Mouse (Mus musculus) layer of hippocampus, adult 9-11 months (tissue): ENCODE results near the gene Pbld2.
"Not testable (repeated sequence)": the region's sequence is repeated elsewhere in the genome, so short reads cannot be mapped to it uniquely, and the experiment has no call there.

ENCODE experiments used
- DNase-seq: peaks from one replicate; pipeline ENCODE4 v3.0.0; 2022

The Pbld2 gene

GRCm38 (mm10) chr10:63026156-63026794 lies 2.2 kb downstream of the Pbld2 start:
- DNase-seq, result peak; percentile 53

DNA sequence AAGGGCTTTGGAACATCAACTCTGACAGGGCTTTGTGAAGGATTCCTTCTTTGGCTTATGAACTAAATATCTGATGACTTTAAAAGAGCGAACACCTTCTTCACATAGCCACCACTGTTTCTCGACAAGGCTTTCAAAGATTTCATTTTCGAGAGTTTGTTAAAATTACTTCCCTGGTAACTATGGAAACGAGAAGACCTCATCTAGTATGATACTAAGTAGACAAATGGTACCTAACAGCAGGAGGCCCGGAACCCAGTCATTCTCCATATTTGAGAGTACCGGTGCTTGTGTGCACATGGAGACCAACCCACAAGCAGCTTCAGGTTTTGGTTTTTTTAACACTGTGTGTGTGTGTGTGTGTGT lies 2.7 kb downstream of the Pbld2 start:
- DNase-seq, result peak; percentile 67

DNA sequence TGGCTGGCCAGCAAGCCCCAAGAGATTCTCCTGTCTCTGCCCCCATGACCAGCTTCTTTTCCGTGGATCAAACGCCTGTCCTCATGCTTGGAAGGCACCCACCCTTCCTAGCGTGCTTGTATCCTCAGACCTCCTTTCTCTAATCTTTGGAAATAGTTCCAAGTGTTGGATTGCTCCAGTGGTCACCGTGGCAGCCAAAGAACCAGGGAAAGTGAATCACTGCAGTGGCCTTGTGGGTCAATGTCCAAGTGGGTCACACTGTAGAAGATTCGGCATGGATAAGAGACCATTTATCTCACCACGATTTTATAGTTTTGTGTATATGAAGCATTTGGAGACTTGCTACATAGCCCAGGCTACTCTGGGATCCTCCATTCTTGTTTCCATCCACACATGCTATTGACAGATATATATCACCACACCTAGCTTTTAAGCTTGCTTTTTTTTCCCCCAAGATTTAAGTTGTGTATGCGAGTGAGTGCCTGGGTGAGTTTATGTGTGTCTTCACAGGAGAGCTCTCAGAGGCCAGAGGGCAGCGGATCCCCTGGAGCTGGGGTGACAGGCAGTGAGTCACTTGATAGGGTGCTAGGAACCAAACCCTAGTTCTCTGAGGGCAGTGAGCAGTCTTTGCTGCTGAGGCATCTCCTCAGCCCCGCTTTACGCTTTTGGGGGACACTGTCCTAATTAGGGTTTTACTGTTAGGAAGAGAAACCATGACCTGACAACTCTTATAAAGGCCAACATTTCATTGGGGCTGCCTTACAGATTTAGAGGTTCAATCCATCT lies 3.5 kb downstream of the Pbld2 start:
- no peak for DNase-seq

DNA sequence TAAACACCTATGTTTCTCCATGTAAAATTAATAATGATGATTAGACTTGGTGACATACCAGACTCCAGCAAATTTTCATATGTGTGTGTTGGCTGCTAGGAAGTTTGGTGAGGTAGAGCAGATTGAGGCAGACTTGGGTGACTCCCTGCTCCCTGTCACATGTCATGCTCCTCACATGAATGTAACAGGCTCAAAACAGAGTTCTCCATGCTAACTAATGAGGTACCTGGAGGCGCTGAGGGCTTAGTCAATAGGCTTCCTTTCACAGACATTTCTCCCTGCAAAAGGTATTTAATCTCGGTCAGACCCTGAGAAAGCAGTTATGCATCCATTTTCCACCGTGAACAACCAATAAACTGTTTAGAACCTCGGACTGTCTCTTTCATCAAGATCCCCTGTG lies 4.3 kb downstream of the Pbld2 start:
- DNase-seq, result no peak

DNA sequence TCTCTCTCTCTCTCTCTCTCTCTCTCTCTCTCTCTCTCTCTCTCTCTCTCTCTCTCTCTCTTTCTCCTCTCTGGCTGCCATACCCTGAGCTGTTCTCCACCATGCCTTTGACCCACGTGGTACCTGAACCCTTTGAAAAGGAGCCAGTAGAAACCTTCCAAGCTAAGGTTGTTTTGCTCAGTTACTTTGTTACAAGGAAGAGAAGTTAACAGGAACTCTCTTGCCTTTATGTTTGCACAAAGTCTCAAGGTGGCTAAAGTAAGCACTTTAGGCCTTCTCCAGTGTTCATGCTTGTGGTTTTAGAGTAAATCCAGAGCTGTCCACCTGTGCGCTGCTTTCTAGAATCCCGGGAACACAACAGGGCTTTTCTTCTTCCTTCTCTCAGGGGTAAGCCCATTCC lies 8.2 kb downstream of the Pbld2 start:
- DNase-seq, result no peak

- no peak for DNase-seq
Measured at GRCm38 (mm10) chr10:63032956-63033355, 8.8 kb downstream of the Pbld2 start.

GRCm38 (mm10) chr10:63038571-63039320 lies 14.6 kb downstream of the Pbld2 start:
- no peak for DNase-seq

- no peak for DNase-seq
Measured at GRCm38 (mm10) chr10:63039867-63040628, 15.9 kb downstream of the Pbld2 start.

DNA sequence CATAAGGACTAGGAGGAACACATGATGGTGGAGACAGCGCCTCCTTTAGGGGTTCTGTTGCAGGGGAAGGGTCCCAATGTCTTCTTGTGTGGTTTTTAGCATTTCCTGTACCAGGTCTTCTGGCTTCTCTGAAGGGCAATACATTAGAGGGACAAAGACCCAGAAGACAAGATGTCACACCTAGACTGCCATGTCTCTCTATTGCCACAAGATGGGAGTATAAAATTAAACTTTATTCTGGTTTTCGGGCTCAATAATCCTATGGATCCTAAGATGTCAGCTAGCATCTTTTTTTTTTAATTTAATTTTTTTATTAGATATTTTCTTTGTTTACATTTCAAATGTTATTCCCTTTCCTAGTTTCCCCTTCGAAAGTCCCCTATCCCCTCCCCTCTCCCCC lies 19.0 kb downstream of the Pbld2 start:
- no peak for DNase-seq

DNA sequence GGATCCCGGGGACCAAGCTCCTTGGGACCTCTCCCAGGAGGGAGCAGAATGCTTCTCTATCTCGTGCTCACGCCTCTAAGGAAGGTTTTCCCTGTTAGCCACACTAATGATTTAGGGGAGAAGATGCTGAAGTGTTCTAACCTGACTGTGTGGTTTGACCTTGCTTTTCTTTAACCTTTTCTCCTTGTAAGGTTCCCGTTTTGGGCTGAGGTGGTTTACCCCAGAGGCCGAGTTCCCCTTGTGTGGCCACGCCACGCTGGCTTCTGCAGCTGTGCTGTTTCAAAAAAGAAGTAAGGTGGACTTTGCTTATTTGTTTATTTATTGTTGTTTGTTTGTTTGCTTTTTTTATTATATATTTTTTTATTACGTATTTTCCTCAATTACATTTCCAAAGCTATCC lies 23.6 kb downstream of the Pbld2 start:
- DNase-seq, result no peak

DNA sequence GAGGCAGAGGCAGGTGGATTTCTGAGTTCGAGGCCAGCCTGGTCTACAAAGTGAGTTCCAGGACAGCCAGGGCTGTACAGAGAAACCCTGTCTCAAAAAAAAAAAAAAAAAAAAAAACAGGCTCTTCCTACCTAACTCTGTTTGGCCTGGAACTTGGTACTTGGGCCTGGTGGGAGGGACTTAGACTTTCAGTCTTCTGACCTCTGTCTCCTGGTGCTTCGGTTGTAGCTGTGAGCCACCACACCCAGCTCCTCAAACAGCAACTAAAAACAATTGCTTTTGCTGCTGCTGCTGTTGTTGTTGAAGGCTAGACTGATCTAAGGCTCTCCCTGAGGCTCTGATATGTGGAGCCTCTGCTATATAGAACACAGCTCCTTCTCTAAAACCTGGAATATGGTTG lies 25.0 kb downstream of the Pbld2 start:
- no peak for DNase-seq

DNA sequence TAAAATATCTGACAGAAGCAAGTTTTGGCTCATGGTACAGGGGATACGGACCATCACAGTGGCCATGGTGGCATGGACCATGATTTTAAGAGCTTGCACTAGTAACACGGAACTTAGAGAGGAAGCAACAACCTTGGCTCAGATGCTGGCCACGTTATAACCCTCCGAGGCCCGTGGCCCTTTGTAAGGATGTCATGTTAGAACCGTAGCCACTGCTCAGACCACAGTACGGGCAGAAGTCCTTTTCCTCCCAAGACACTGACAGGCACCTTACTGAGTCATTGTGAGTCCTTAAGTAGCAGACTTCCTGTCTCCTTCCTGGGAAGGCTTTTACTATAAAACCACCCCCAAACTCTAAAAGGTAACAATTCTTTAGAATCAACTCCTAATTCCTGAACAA lies 27.2 kb downstream of the Pbld2 start:
- no peak for DNase-seq

DNA sequence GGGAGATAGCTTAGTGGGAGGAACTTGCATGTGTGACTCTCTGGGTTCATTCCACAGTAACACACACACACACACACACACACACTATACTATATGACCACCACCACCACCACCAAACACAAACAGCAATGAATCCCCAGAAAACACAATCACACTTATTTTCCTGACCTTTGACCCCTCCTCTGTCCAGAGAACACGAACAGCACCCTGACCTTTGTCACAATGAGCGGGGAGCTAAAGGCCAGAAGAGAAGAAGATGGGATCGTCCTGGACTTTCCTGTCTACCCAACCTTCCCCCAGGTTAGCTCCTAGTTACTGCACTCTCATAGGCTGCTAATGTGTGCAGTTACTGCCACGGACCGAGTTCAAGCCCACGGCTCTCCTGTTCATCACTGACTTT lies 27.9 kb downstream of the Pbld2 start:
- DNase-seq, result no peak

- no peak for DNase-seq
Measured at GRCm38 (mm10) chr10:63053007-63053406, 28.9 kb downstream of the Pbld2 start.

- DNase-seq, result not testable (repeated sequence)
Measured at GRCm38 (mm10) chr10:63054071-63054470, 30.0 kb downstream of the Pbld2 start.

GRCm38 (mm10) chr10:63054586-63054985 lies 30.5 kb downstream of the Pbld2 start:
- DNase-seq, result no peak

- no peak for DNase-seq
Measured at GRCm38 (mm10) chr10:63056966-63057750, 33.0 kb downstream of the Pbld2 start.

- DNase-seq, result no peak
Measured at GRCm38 (mm10) chr10:63059862-63060261, 35.7 kb downstream of the Pbld2 start, which contains the start of gene Pbld1. Gene Pbld1, plus strand, starts transcription at chr10:63060162.

GRCm38 (mm10) chr10:63060406-63060805 lies 36.3 kb downstream of the Pbld2 start:
- no peak for DNase-seq

- DNase-seq, result no peak
Measured at GRCm38 (mm10) chr10:63061266-63061665, 37.2 kb downstream of the Pbld2 start.

DNA sequence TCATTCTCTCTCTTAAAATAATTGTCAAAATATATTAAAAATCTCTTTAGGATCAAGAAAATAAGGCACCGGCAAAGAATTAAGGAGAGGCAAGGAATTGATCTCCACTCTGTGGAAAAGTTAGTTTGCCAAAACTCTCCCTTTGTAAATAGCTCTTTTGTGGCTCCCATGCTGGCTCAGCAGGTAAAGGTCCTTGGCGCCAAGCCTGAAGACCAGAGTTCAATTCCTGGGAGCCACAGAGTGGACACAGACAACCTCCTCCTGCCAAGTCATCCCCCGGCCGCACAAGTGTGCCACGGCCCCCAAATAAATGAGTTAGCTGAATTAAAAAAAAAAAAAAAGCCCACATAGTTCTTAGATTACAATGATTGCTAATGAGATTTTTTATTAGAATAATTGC lies 38.6 kb downstream of the Pbld2 start:
- no peak for DNase-seq

- DNase-seq, result no peak
Measured at GRCm38 (mm10) chr10:63063365-63063764, 39.2 kb downstream of the Pbld2 start.
